Mouse (Mus musculus): ENCODE measurements around the gene Srp54a. TPM values are rescaled to one million over a fixed set of nuclear protein-coding genes. Genes with fewer than 3 reads are reported as not detected.
"Not testable (repeated sequence)": the region's sequence is repeated elsewhere in the genome, so short reads cannot be mapped to it uniquely, and the experiment has no call there.

The Srp54a gene
- polyA plus RNA-seq, 1 experiment from 2014 or later = 94.7 TPM

DNA sequence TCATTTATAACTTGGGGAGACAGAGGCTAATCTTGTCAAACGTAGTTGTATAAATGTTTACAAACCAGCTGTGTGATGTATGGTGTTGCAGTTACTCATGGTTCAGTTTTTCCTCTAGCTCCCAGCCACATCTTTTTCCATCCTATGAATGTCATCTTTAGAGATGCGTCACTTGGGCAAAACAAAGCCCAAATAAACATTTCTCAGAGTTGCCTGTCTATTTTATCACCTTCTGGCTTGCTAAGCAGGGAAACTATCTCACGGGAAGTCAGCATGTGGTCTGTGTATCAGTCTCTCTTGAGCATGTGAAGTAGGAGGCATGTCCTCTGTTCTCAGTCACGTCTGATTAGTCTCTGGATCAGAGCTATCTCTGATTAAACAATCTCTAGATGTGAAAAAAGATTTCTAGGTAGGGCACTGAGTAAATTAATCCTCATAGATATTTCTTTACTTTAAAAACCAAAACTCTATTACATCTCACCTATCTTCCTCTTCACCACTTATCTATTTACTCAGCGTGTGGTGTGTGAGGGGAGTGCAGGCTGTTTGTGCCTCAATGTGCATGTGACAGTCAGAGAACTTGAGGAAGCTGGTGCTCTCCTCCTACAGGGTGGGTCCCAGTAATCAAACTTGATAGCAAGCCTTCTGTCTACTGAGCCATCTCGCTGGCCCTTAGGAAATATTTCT, 19.7 kb upstream of the Srp54a start:
- Histone ChIP-seq H3K27me3 (no peaks in the 10 kb centered on the region), H3K27ac (peak overlapping the region; percentile 84), H3K36me3 (0 out of 2 replicates have a peak, but pooled peaks cover 7% of the 10 kb centered on the region), H3K4me2 (peak overlapping the region; percentile 23), H3K4me1 (replicated peaks) (peaks cover 58% of the 10 kb centered on the region), H3K4me3 (replicated peaks) (no peak overlapping the region), H3K9me3 (replicated peaks) (no peaks in the 10 kb centered on the region), H3K9ac (peak overlapping the region; percentile 20; the same call in 1 of the 2 replicates)
- DNase-seq (peak; percentile 48), ATAC-seq (ENCODE audit: low read depth) (peak; percentile 84)
- WGBS (ENCODE audit: insufficient replicate concordance) = 22% methylated on average over 6 of the region's 6 CpGs

DNA sequence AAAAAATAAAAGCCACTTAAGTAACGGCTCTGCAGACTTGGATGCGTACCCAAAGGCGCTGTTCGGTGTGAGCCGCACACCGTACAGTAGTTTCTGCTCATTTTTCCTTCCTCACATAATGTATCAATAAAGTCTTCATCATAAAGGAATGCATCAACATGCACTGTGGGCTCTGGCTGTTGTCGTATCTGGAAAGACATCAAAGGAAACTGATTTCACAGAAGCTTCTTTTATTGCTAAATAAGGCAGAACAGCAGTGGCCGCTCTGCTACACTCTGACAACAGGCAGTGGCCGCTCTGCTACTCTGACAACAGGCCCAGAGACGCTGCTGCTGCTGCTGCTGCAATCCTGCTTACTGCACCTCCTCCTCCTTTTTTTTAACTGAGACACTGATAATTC, 19.1 kb upstream of the Srp54a start:
- peak overlapping the region; percentile 20; the same call in 1 of the 2 replicates for H3K9ac ChIP-seq
- ATAC-seq (ENCODE audit: low read depth) (no peak), DNase-seq (no peak)
- peak overlapping the region; percentile 84 for H3K27ac ChIP-seq
- 0 out of 2 replicates have a peak, but pooled peaks cover 7% of the 10 kb centered on the region for H3K36me3 ChIP-seq
- H3K4me3 ChIP-seq (replicated peaks) = no peak overlapping the region
- H3K27me3 ChIP-seq = no peaks in the 10 kb centered on the region
- WGBS (ENCODE audit: insufficient replicate concordance) = 76% methylated on average over 10 of the region's 10 CpGs
- peak overlapping the region; percentile 23 for H3K4me2 ChIP-seq
- H3K9me3 ChIP-seq (replicated peaks) = no peaks in the 10 kb centered on the region
- peaks cover 58% of the 10 kb centered on the region for H3K4me1 ChIP-seq (replicated peaks)

DNA sequence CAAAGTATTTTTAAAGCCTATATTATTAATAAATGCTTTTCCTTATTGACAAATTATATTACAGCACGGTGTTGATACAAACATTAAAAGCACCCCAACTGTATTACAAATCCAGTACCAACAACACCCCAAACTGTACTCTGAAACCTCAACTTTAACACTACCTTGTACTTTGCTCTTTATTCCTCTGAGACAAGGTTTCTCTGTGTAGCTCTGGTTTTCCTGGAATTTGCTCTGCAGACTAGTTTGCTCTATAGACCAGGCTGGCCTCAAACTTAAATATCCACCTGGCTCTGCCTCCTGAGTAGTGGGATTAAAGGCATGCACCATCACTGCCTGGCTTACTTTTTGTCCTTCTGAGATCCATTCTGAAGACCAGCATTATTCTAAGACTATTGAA, 17.9 kb upstream of the Srp54a start:
- Histone ChIP-seq H3K4me3 (replicated peaks) (no peak overlapping the region), H3K27me3 (no peaks in the 10 kb centered on the region), H3K4me1 (replicated peaks) (peaks cover 50% of the 10 kb centered on the region), H3K36me3 (0 out of 2 replicates have a peak, but pooled peaks cover 4% of the 10 kb centered on the region), H3K9me3 (replicated peaks) (no peaks in the 10 kb centered on the region), H3K27ac (peak overlapping the region; percentile 56), H3K4me2 (no peak overlapping the region), H3K9ac (no peak overlapping the region)
- WGBS (ENCODE audit: insufficient replicate concordance) = 75% methylated on average over 1 of the region's 1 CpGs
- DNase-seq = no peak
- ATAC-seq (ENCODE audit: low read depth) = no peak

GRCm38 (mm10) chr12:55072495-55072894, 7.6 kb upstream of the Srp54a start:
- Histone ChIP-seq H3K4me2 (no peak overlapping the region), H3K36me3 (peaks cover 8% of the 10 kb centered on the region; the same call in 1 of the 2 replicates), H3K4me3 (replicated peaks) (no peak overlapping the region), H3K27ac (no peak overlapping the region; the same call in 1 of the 2 replicates), H3K27me3 (no peaks in the 10 kb centered on the region), H3K9ac (no peak overlapping the region), H3K9me3 (replicated peaks) (no peaks in the 10 kb centered on the region), H3K4me1 (replicated peaks) (peaks cover 40% of the 10 kb centered on the region)
- WGBS (ENCODE audit: insufficient replicate concordance) = 66% methylated on average over 4 of the region's 4 CpGs
- ATAC-seq (ENCODE audit: low read depth) = no peak
- no peak for DNase-seq

DNA sequence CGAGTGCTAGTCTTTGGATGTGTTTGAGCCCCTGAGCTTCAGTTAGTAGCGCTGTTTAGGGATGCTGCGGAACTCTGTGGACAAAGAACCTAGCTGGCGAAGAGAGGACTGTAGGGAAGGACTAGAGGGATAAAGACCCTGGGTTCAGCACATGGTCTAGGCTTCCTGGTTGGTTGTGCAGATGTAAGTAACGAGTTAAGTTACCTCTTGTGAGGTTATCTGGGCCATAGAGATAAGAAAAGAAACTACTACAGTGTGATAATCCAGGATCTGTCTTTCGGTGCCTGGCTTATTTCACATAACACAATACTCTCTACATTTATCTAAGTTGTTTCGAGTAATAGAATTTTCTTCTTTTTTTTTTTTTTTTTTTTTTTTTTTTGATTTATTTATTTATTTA, 6.4 kb upstream of the Srp54a start:
- H3K27ac ChIP-seq = peak overlapping the region; percentile 73
- no peaks in the 10 kb centered on the region for H3K27me3 ChIP-seq
- no peak overlapping the region for H3K4me3 ChIP-seq (replicated peaks)
- H3K9ac ChIP-seq = peak overlapping the region; percentile 41; the same call in 1 of the 2 replicates
- H3K4me2 ChIP-seq = 0 out of 2 replicates have a peak overlapping the region, but pooled peaks have one; percentile 10
- 40% methylated on average over 7 of the region's 7 CpGs for WGBS (ENCODE audit: insufficient replicate concordance)
- peaks cover 8% of the 10 kb centered on the region; the same call in 1 of the 2 replicates for H3K36me3 ChIP-seq
- H3K9me3 ChIP-seq (replicated peaks) = no peaks in the 10 kb centered on the region
- peak; percentile 81 for ATAC-seq (ENCODE audit: low read depth)
- H3K4me1 ChIP-seq (replicated peaks) = peaks cover 48% of the 10 kb centered on the region
- no peak for DNase-seq

DNA sequence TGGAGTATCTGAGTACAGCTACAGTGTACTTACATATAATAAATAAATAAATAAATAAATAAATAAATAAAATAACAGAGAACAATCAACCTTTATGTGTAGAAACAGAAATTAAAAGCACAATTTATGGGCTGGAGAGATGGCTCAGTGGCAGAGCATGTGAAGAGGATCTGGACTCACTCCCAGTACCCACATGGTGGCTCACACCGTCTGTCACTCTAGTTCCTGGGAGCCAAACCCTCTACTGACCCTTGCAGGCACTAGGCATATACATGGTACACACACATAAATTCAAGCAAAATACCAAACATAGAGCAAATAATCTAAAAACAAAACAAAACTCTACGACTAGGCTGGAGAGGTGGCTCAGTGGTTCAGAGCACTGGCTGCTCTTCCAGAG, 4.8 kb upstream of the Srp54a start:
- ATAC-seq (ENCODE audit: low read depth) (no peak), DNase-seq (no peak)
- Histone ChIP-seq H3K4me3 (replicated peaks) (no peak overlapping the region), H3K9ac (no peak overlapping the region), H3K27ac (no peak overlapping the region), H3K36me3 (peaks cover 8% of the 10 kb centered on the region; the same call in 1 of the 2 replicates), H3K9me3 (replicated peaks) (no peaks in the 10 kb centered on the region), H3K4me2 (no peak overlapping the region), H3K27me3 (no peaks in the 10 kb centered on the region), H3K4me1 (replicated peaks) (peaks cover 49% of the 10 kb centered on the region)
- WGBS (ENCODE audit: insufficient replicate concordance) = 86% methylated on average over 2 of the region's 2 CpGs

- DNase-seq, H3K36me3 ChIP-seq: not testable (repeated sequence)
- 26% methylated on average over 2 of the region's 2 CpGs for WGBS (ENCODE audit: insufficient replicate concordance)
Measured at GRCm38 (mm10) chr12:55078706-55079105, 1.4 kb upstream of the Srp54a start.

DNA sequence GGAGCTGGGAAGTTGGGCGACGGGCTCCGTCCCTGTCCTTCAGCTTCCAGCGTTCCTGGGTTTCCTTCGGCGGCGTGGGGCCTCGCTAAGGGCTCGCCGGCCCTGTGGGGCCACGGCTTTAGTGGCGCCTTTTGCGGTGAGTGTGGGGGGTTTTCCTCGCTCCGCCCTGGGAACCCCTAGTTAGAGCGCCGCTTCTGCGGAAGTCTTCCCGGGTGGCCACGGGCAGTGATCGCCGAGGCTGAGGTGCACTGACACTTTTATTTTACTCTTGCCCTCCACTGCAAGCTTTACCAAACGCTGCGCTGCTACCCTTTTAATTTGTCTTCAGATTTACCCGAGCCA, 510 bp downstream of the Srp54a start:
- DNase-seq; H3K9me3 ChIP-seq (replicated peaks); H3K36me3 ChIP-seq; H3K27me3 ChIP-seq: not testable (repeated sequence)
- peak overlapping the region; percentile 90 for H3K27ac ChIP-seq
- peak; percentile 28 for ATAC-seq (ENCODE audit: low read depth)
- H3K9ac ChIP-seq = peak overlapping the region; percentile 90
- WGBS (ENCODE audit: insufficient replicate concordance) = under 1% methylated on average over 25 of the region's 25 CpGs
- peak overlapping the region; percentile 67 for H3K4me2 ChIP-seq
- H3K4me3 ChIP-seq (replicated peaks) = peak overlapping the region; percentile 85
- peaks cover 15% of the 10 kb centered on the region for H3K4me1 ChIP-seq (replicated peaks)

More at GRCm38 (mm10) chr12:55078706-55079105, 1.4 kb upstream of the Srp54a start:
- peak overlapping the region; percentile 52 for H3K4me2 ChIP-seq
- ATAC-seq (ENCODE audit: low read depth); H3K27me3 ChIP-seq; H3K27ac ChIP-seq; H3K9me3 ChIP-seq (replicated peaks): not testable (repeated sequence)
- peak overlapping the region; percentile 85 for H3K4me3 ChIP-seq (replicated peaks)
- peak overlapping the region; percentile 41; the same call in 1 of the 2 replicates for H3K9ac ChIP-seq
- H3K4me1 ChIP-seq (replicated peaks) = peaks cover 26% of the 10 kb centered on the region

GRCm38 (mm10) chr12:55092127-55092526, 12.1 kb downstream of the Srp54a start:
- DNase-seq; H3K4me3 ChIP-seq (replicated peaks); H3K9me3 ChIP-seq (replicated peaks); H3K27ac ChIP-seq; H3K9ac ChIP-seq; H3K4me2 ChIP-seq; ATAC-seq (ENCODE audit: low read depth); H3K36me3 ChIP-seq; H3K4me1 ChIP-seq (replicated peaks); H3K27me3 ChIP-seq: not testable (repeated sequence)
- WGBS (ENCODE audit: insufficient replicate concordance) = 86% methylated on average over 1 of the region's 7 CpGs

GRCm38 (mm10) chr12:55112616-55113015, 32.6 kb downstream of the Srp54a start:
- no CpG with 5 or more reads among the region's 7 CpGs for WGBS (ENCODE audit: insufficient replicate concordance)
- H3K9me3 ChIP-seq (replicated peaks); H3K4me2 ChIP-seq; ATAC-seq (ENCODE audit: low read depth); H3K27ac ChIP-seq; H3K4me3 ChIP-seq (replicated peaks); H3K4me1 ChIP-seq (replicated peaks); H3K9ac ChIP-seq; DNase-seq; H3K27me3 ChIP-seq; H3K36me3 ChIP-seq: not testable (repeated sequence)

GRCm38 (mm10) chr12:55124242-55124641, 44.2 kb downstream of the Srp54a start, which contains the start of gene Fam177a:
Gene Fam177a, plus strand, starts transcription at chr12:55124469.
- WGBS (ENCODE audit: insufficient replicate concordance) = no CpG with 5 or more reads among the region's 40 CpGs
- not testable (repeated sequence) for DNase-seq; H3K9me3 ChIP-seq (replicated peaks); H3K4me1 ChIP-seq (replicated peaks); H3K9ac ChIP-seq; H3K27me3 ChIP-seq; H3K36me3 ChIP-seq; H3K4me3 ChIP-seq (replicated peaks); H3K27ac ChIP-seq; H3K4me2 ChIP-seq
- ATAC-seq (ENCODE audit: low read depth) = peak; percentile 96

- not testable (repeated sequence) for H3K4me1 ChIP-seq (replicated peaks); H3K9ac ChIP-seq; H3K36me3 ChIP-seq; DNase-seq; H3K4me2 ChIP-seq; H3K4me3 ChIP-seq (replicated peaks); H3K9me3 ChIP-seq (replicated peaks); H3K27me3 ChIP-seq; H3K27ac ChIP-seq
- no CpG with 5 or more reads among the region's 18 CpGs for WGBS (ENCODE audit: insufficient replicate concordance)
- ATAC-seq (ENCODE audit: low read depth) = peak; percentile 80
Measured at GRCm38 (mm10) chr12:55124731-55125130, 44.7 kb downstream of the Srp54a start.
